Mouse (Mus musculus) brown adipose tissue, adult 24 weeks (tissue): ENCODE results near the gene Smok3b. TPM values are rescaled to one million over a fixed set of nuclear protein-coding genes. Genes with fewer than 3 reads are reported as not detected.

ENCODE experiments used
- polyA plus RNA-seq: library from polyadenylated mRNA; stranded (reverse); fragments of >200 nt; gene quantifications from 2 replicates; pipeline ENCODE4 v1.2.4, GENCODE M21; 2012; ENCODE audit not compliant: missing spikeins, insufficient read depth, insufficient read length

Gene Smok3b
- polyA plus RNA-seq, 1 experiment = not detected

Other genes with a start within 250 kb of the Smok3b start
- 15.1 and 15.4 TPM in 2 replicates for gene Ppp1r35, start 242.6 kb upstream of the Smok3b start, polyA plus RNA-seq
- gene Mepce, start 233.8 kb upstream of the Smok3b start, polyA plus RNA-seq = 14.3 and 21.2 TPM in 2 replicates
- gene Zcwpw1, start 233.6 kb upstream of the Smok3b start, polyA plus RNA-seq = 2.9 and 4.9 TPM in 2 replicates
- gene Pilra, start 185.1 kb upstream of the Smok3b start, polyA plus RNA-seq = 1.3 TPM in 1 of 2 replicates, not detected in the other
- gene Pilrb1, start 163.3 kb upstream of the Smok3b start, polyA plus RNA-seq = 1.0 and 1.4 TPM in 2 replicates
- 2.5 and 5.5 TPM in 2 replicates for gene Pilrb2, start 149.6 kb upstream of the Smok3b start, polyA plus RNA-seq
- not detected in 2 replicates for gene Cyp3a13, start 99.8 kb upstream of the Smok3b start, polyA plus RNA-seq
- 0.24 TPM in 1 of 2 replicates, not detected in the other for gene Gjc3, start 58.3 kb upstream of the Smok3b start, polyA plus RNA-seq
- gene Azgp1, start 39.9 kb upstream of the Smok3b start, polyA plus RNA-seq = 2.9 TPM in 1 of 2 replicates, not detected in the other
- not detected in 2 replicates for gene Smok3a, start 168 bp upstream of the Smok3b start, polyA plus RNA-seq
- gene Smok3c, start 31.8 kb downstream of the Smok3b start, polyA plus RNA-seq = not detected in 2 replicates
- 7.2 and 9.4 TPM in 2 replicates for gene Zkscan1, start 63.7 kb downstream of the Smok3b start, polyA plus RNA-seq
- gene Zscan21, start 95.5 kb downstream of the Smok3b start, polyA plus RNA-seq = 7.5 and 10.5 TPM in 2 replicates
- gene Zfp113, start 134.3 kb downstream of the Smok3b start, polyA plus RNA-seq = 6.6 and 6.8 TPM in 2 replicates
- 150 and 170 TPM in 2 replicates for gene Cops6, start 139.6 kb downstream of the Smok3b start, polyA plus RNA-seq
- 12.0 and 12.4 TPM in 2 replicates for gene Ap4m1, start 150.6 kb downstream of the Smok3b start, polyA plus RNA-seq
- 8.5 and 10.4 TPM in 2 replicates for gene Mcm7, start 151.0 kb downstream of the Smok3b start, polyA plus RNA-seq
- 18.0 and 22.4 TPM in 2 replicates for gene Taf6, start 166.0 kb downstream of the Smok3b start, polyA plus RNA-seq
- gene Cnpy4, start 166.1 kb downstream of the Smok3b start, polyA plus RNA-seq = 8.0 and 11.0 TPM in 2 replicates
- gene Mblac1, start 172.9 kb downstream of the Smok3b start, polyA plus RNA-seq = 4.6 and 5.8 TPM in 2 replicates
- gene Nxpe5, start 204.5 kb downstream of the Smok3b start, polyA plus RNA-seq = not detected in 2 replicates
- 102 and 115 TPM in 2 replicates for gene Lamtor4, start 234.1 kb downstream of the Smok3b start, polyA plus RNA-seq
- gene BC037034, start 242.6 kb downstream of the Smok3b start, polyA plus RNA-seq = 5.1 and 7.1 TPM in 2 replicates